Mouse (Mus musculus): ENCODE measurements at regions not wholly inside any gene's neighbourhood (a gene's known extent, or its start where the extent isn't known, plus 50 kb on each side); places are given as distances from the start of the nearest gene placed in this dataset.

- peak; percentile 63 for DNase-seq (ENCODE audit: low spot score)
Observed at GRCm38 (mm10) chr16:92985768-92986167, 159.8 kb upstream of the Runx1 start.

DNA sequence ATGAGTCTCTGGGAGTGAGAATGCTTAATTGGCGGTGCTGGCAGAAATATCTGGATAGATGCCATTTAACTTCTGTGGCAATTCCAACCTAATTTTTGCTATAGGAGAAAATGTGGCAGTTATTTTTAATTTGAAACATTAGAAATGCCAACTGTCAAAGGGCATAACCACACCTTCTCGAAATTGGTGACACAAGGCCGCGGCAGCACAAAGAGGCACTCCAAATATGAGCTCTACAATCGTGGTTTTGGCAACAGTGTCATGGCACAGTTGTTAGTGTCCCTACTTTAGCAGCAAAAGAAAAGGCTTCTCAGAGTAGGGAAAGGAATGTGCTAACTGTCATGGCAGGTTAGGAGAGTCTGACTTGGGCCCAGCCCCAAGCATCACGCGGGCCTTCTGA lies 157.0 kb upstream of the Runx1 start:
- Histone ChIP-seq H3K4me2 (ENCODE audit: low read depth, low read length, poor library complexity, severe bottlenecking) (no peak overlapping the region), H3K9ac (replicated peaks; ENCODE audit: low read length, poor library complexity, severe bottlenecking) (no peak overlapping the region), H3K4me1 (ENCODE audit: insufficient read depth, low read length) (peaks cover 8% of the 10 kb centered on the region), H3K27me3 (ENCODE audit: insufficient read depth, low read length) (no peaks in the 10 kb centered on the region), H3K4me3 (ENCODE audit: low read depth, low read length) (no peak overlapping the region), H3K27ac (ENCODE audit: low read depth, low read length) (no peak overlapping the region), H3K9me3 (ENCODE audit: low read length) (no peaks in the 10 kb centered on the region), H3K36me3 (ENCODE audit: insufficient read depth, low read length) (no peaks in the 10 kb centered on the region)
- DNase-seq (ENCODE audit: low spot score) (no peak), ATAC-seq (ENCODE audit: low FRiP score) (no peak)
- TF ChIP-seq CTCF (IDR thresholded peaks at IDR 0.05) = no peak
- 90% methylated on average over 7 of the region's 7 CpGs for WGBS

More at GRCm38 (mm10) chr16:92985768-92986167, 159.8 kb upstream of the Runx1 start:
- no peak overlapping the region for H3K4me2 ChIP-seq (ENCODE audit: low read depth, low read length, poor library complexity, severe bottlenecking)
- TF ChIP-seq CTCF (IDR thresholded peaks at IDR 0.05) = no peak
- no peak overlapping the region for H3K4me3 ChIP-seq (ENCODE audit: low read depth, low read length)
- 23% methylated on average over 6 of the region's 6 CpGs for WGBS
- ATAC-seq (ENCODE audit: low FRiP score) = peak; percentile 60
- H3K27me3 ChIP-seq (ENCODE audit: insufficient read depth, low read length) = 0 out of 2 replicates have a peak, but pooled peaks cover 4% of the 10 kb centered on the region
- H3K36me3 ChIP-seq (ENCODE audit: insufficient read depth, low read length) = no peaks in the 10 kb centered on the region
- H3K9me3 ChIP-seq (ENCODE audit: low read length) = no peaks in the 10 kb centered on the region
- peaks cover 8% of the 10 kb centered on the region for H3K4me1 ChIP-seq (ENCODE audit: insufficient read depth, low read length)
- no peak overlapping the region for H3K27ac ChIP-seq (ENCODE audit: low read depth, low read length)
- no peak overlapping the region for H3K9ac ChIP-seq (replicated peaks; ENCODE audit: low read length, poor library complexity, severe bottlenecking)

GRCm38 (mm10) chr16:92979620-92980330 lies 153.8 kb upstream of the Runx1 start:
- H3K4me1 ChIP-seq (ENCODE audit: insufficient read depth, low read length) = no peaks in the 10 kb centered on the region
- no peak overlapping the region for H3K9ac ChIP-seq (replicated peaks; ENCODE audit: low read length, poor library complexity, severe bottlenecking)
- H3K4me2 ChIP-seq (ENCODE audit: low read depth, low read length, poor library complexity, severe bottlenecking) = no peak overlapping the region
- H3K36me3 ChIP-seq (ENCODE audit: insufficient read depth, low read length) = no peaks in the 10 kb centered on the region
- TF ChIP-seq CTCF (IDR thresholded peaks at IDR 0.05) = no peak
- H3K27ac ChIP-seq (ENCODE audit: low read depth, low read length) = no peak overlapping the region
- no peaks in the 10 kb centered on the region for H3K9me3 ChIP-seq (ENCODE audit: low read length)
- no peaks in the 10 kb centered on the region for H3K27me3 ChIP-seq (ENCODE audit: insufficient read depth, low read length)
- H3K4me3 ChIP-seq (ENCODE audit: low read depth, low read length) = no peak overlapping the region
- DNase-seq (ENCODE audit: low spot score) (no peak), ATAC-seq (ENCODE audit: low FRiP score) (no peak)
- 78% methylated on average over 11 of the region's 11 CpGs for WGBS

- H3K27me3 ChIP-seq (ENCODE audit: insufficient read depth, low read length) = no peaks in the 10 kb centered on the region
- no peaks in the 10 kb centered on the region for H3K4me1 ChIP-seq (ENCODE audit: insufficient read depth, low read length)
- 94% methylated on average over 8 of the region's 8 CpGs for WGBS
- no peak overlapping the region for H3K4me2 ChIP-seq (ENCODE audit: low read depth, low read length, poor library complexity, severe bottlenecking)
- H3K27ac ChIP-seq (ENCODE audit: low read depth, low read length) = no peak overlapping the region
- no peak for DNase-seq (ENCODE audit: low spot score)
- H3K36me3 ChIP-seq (ENCODE audit: insufficient read depth, low read length) = no peaks in the 10 kb centered on the region
- H3K9ac ChIP-seq (replicated peaks; ENCODE audit: low read length, poor library complexity, severe bottlenecking) = no peak overlapping the region
- no peaks in the 10 kb centered on the region for H3K9me3 ChIP-seq (ENCODE audit: low read length)
- ATAC-seq (ENCODE audit: low FRiP score) = no peak
- no peak overlapping the region for H3K4me3 ChIP-seq (ENCODE audit: low read depth, low read length)
- no peak for TF ChIP-seq CTCF (IDR thresholded peaks at IDR 0.05)
Observed at GRCm38 (mm10) chr16:92976097-92976496, 150.1 kb upstream of the Runx1 start.

- Histone ChIP-seq H3K9me3 (ENCODE audit: low read length) (no peaks in the 10 kb centered on the region), H3K4me1 (ENCODE audit: insufficient read depth, low read length) (no peaks in the 10 kb centered on the region), H3K36me3 (ENCODE audit: insufficient read depth, low read length) (no peaks in the 10 kb centered on the region), H3K27me3 (ENCODE audit: insufficient read depth, low read length) (no peaks in the 10 kb centered on the region), H3K4me2 (ENCODE audit: low read depth, low read length, poor library complexity, severe bottlenecking) (no peak overlapping the region), H3K9ac (replicated peaks; ENCODE audit: low read length, poor library complexity, severe bottlenecking) (no peak overlapping the region), H3K4me3 (ENCODE audit: low read depth, low read length) (no peak overlapping the region), H3K27ac (ENCODE audit: low read depth, low read length) (no peak overlapping the region)
- TF ChIP-seq CTCF (IDR thresholded peaks at IDR 0.05) = no peak
- ATAC-seq (ENCODE audit: low FRiP score) (no peak), DNase-seq (ENCODE audit: low spot score) (peak; percentile 33)
- WGBS = 89% methylated on average over 8 of the region's 8 CpGs
Observed at GRCm38 (mm10) chr16:92975090-92975489, 149.1 kb upstream of the Runx1 start.

- H3K4me3 ChIP-seq (ENCODE audit: low read depth, low read length) = no peak overlapping the region
- H3K4me2 ChIP-seq (ENCODE audit: low read depth, low read length, poor library complexity, severe bottlenecking) = no peak overlapping the region
- no peak overlapping the region for H3K27ac ChIP-seq (ENCODE audit: low read depth, low read length)
- DNase-seq (ENCODE audit: low spot score) = no peak
- TF ChIP-seq CTCF (IDR thresholded peaks at IDR 0.05) = no peak
- H3K9ac ChIP-seq (replicated peaks; ENCODE audit: low read length, poor library complexity, severe bottlenecking) = no peak overlapping the region
- no peaks in the 10 kb centered on the region for H3K36me3 ChIP-seq (ENCODE audit: insufficient read depth, low read length)
- WGBS = 82% methylated on average over 5 of the region's 5 CpGs
- no peaks in the 10 kb centered on the region for H3K9me3 ChIP-seq (ENCODE audit: low read length)
- no peaks in the 10 kb centered on the region for H3K4me1 ChIP-seq (ENCODE audit: insufficient read depth, low read length)
- no peaks in the 10 kb centered on the region for H3K27me3 ChIP-seq (ENCODE audit: insufficient read depth, low read length)
- ATAC-seq (ENCODE audit: low FRiP score) = no peak
Observed at GRCm38 (mm10) chr16:92972681-92973080, 146.7 kb upstream of the Runx1 start.
